ENCODE assay signal across 10 mouse cellular contexts in genomic region chr8:64023579-64023978, GRCm38 (mm10).
DNase-seq lines count a peak whose midpoint lies in the region; ATAC-seq and TF ChIP-seq lines count a peak whose summit lies in the region.
"Had no signal": no experiment of that assay in that cellular context is flagged by ENCODE, and none has a peak within 500 bp of the region (broad histone marks: within the 10 kb centered on the region; RNA-seq: fewer than 3 reads in every experiment).

No protein-coding gene starts in this region.

- peak; percentile 82 for TF ChIP-seq CTCF in heart, adult 2 months (IDR thresholded peaks at IDR 0.05)
- peak; percentile 70 for TF ChIP-seq CTCF in hindbrain, postnatal 0 days (IDR thresholded peaks at IDR 0.05; ENCODE audit: low read depth)

- H3K4me2 ChIP-seq in hindbrain, postnatal 0 days (ENCODE audit: low read depth, low read length): no peak overlapping the region
- H3K4me2 ChIP-seq: limb, embryonic 13.5 days had no signal

- TF ChIP-seq POLR2A in heart, adult 2 months (IDR thresholded peaks at IDR 0.05; ENCODE audit: insufficient read depth, low read depth, low read length): no peak

- no peaks in the 10 kb centered on the region for H3K4me1 ChIP-seq in heart, adult 2 months (ENCODE audit: control insufficient read depth, insufficient read depth, low read length)
- H3K4me1 ChIP-seq in hindbrain, postnatal 0 days (ENCODE audit: insufficient read depth, low read length): no peaks in the 10 kb centered on the region
- H3K4me1 ChIP-seq: limb, embryonic 13.5 days had no signal

- H3K36me3 ChIP-seq in heart, adult 2 months (ENCODE audit: control insufficient read depth, insufficient read depth, low read length): no peaks in the 10 kb centered on the region
- no peaks in the 10 kb centered on the region for H3K36me3 ChIP-seq in hindbrain, postnatal 0 days (ENCODE audit: insufficient read depth, low read length)
- H3K36me3 ChIP-seq: limb, embryonic 13.5 days had no signal

- ATAC-seq in hindbrain, postnatal 0 days: peak; percentile 70
- no peak for ATAC-seq in activated CD4-positive, CD25-positive, alpha-beta regulatory T cell, adult 4 months

- WGBS in heart, adult 2 months: 28% methylated on average over 5 of the region's 5 CpGs
- 33% methylated on average over 5 of the region's 5 CpGs for WGBS in hindbrain, postnatal 0 days

- DNase-seq in heart, adult 2 months: no peak
- no peak for DNase-seq in heart, adult 9 months (ENCODE audit: low spot score in 2 of 2)
- DNase-seq in 3T3-L1 (ENCODE audit: low read depth, low spot score): peak; percentile 74
- peak; percentile 57 for DNase-seq in brain, adult 2 months (ENCODE audit: low read depth, low spot score)
- DNase-seq in hindbrain, postnatal 0 days (ENCODE audit: low spot score): peak; percentile 80
- DNase-seq in adrenal gland, adult 2 months: no peak
- no peak for DNase-seq in layer of hippocampus, adult 11-12 months (ENCODE audit: low spot score)
- DNase-seq: heart, adult 11 months had no signal

- H3K9me3 ChIP-seq in hindbrain, postnatal 0 days (ENCODE audit: low read length): no peaks in the 10 kb centered on the region
- H3K9me3 ChIP-seq: limb, embryonic 13.5 days had no signal

- no peak overlapping the region for H3K4me3 ChIP-seq in heart, adult 2 months
- no peak overlapping the region for H3K4me3 ChIP-seq in hindbrain, postnatal 0 days (ENCODE audit: low read length)
- H3K4me3 ChIP-seq: limb, embryonic 13.5 days had no signal

- no peak overlapping the region for H3K27ac ChIP-seq in heart, adult 2 months
- H3K27ac ChIP-seq in hindbrain, postnatal 0 days: no peak overlapping the region
- H3K27ac ChIP-seq: limb, embryonic 13.5 days had no signal

- no peaks in the 10 kb centered on the region for H3K79me2 ChIP-seq in heart, adult 2 months (replicated peaks; ENCODE audit: control insufficient read depth, insufficient read depth, low read length)

- no peak overlapping the region for H3K9ac ChIP-seq in heart, adult 2 months (ENCODE audit: low read depth, low read length)
- no peak overlapping the region for H3K9ac ChIP-seq in hindbrain, postnatal 0 days (replicated peaks; ENCODE audit: low read length)
- H3K9ac ChIP-seq: limb, embryonic 13.5 days had no signal

- no peak for TF ChIP-seq EP300 in heart, adult 2 months (IDR thresholded peaks at IDR 0.05; ENCODE audit: insufficient read depth, low read depth, low read length)

- intact Hi-C loops in heart, adult 2 months (cut with DNase I): loop anchor here (1.0 kb wide), 1 partner anchor 525 kb away; no protein-coding TSS in a partner anchor

- H3K27me3 ChIP-seq in heart, adult 2 months (ENCODE audit: control insufficient read depth, insufficient read depth, low read length): no peaks in the 10 kb centered on the region; the same call in 1 of the 2 replicates
- no peaks in the 10 kb centered on the region for H3K27me3 ChIP-seq in hindbrain, postnatal 0 days (ENCODE audit: insufficient read depth, low read length)
- H3K27me3 ChIP-seq: limb, embryonic 13.5 days had no signal

Comparison
In these comparisons a context has a peak if more than half of its experiments do, and no peak if none do; other contexts are left out.
1. DNase-seq: peak in 3T3-L1 (single experiment), brain, adult 2 months (single experiment) and hindbrain, postnatal 0 days (single experiment); none in heart, adult 2 months (0 of 2), heart, adult 9 months (0 of 2), adrenal gland, adult 2 months (single experiment) and layer of hippocampus, adult 11-12 months (single experiment).